In the genomic region with DNA sequence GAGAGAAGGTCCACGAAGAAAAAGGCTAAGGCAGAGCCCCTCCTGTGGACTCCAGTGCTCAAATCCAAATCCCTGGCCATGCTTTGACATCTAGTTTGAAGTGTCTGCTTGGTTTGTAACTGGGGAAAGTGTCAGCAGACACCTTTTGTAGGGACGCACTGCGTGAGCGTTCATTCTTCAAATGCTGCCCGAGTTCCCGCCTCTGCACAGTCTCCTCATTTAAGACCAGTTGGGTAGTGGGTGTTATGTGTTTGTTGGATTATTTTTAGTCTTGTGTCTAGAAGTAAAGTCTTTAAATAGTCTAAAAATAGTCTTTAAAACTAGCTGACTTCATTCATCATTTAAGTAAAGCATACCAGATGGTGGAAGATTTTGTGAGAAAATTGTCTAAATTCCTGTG, we compare ENCODE assay signal across 28 mouse cellular contexts.
A peak's percentile ranks its signal among the peaks of the same experiment; 100 is the strongest.
DNase-seq lines count a peak whose midpoint lies in the region; ATAC-seq lines count a peak whose summit lies in the region.
"Had no signal": no experiment of that assay in that cellular context is flagged by ENCODE, and none has a peak within 500 bp of the region (broad histone marks: within the 10 kb centered on the region; RNA-seq: fewer than 3 reads in every experiment).

No protein-coding gene starts in this region.

- WGBS in heart, embryonic 13.5 days = 63% methylated on average over 6 of the region's 6 CpGs

- H3K36me3 ChIP-seq in heart, embryonic 13.5 days = no peaks in the 10 kb centered on the region
- H3K36me3 ChIP-seq: embryonic facial prominence, embryonic 13.5 days; forebrain, embryonic 12.5 days; limb, embryonic 10.5 days; liver, embryonic 15.5 days; lung, embryonic 15.5 days; neural tube, embryonic 12.5 days; stomach, embryonic 15.5 days had no signal

- intact Hi-C loops in left cerebral cortex, postnatal 4 days (cut with DNase I) = no loop called here
- intact Hi-C loops in left cerebral cortex, postnatal 25 days (cut with DNase I) = loop anchor here (1.0 to 2.0 kb wide), 4 partner anchors 25 to 66 kb away; no protein-coding TSS in a partner anchor

- H3K9ac ChIP-seq in heart, embryonic 13.5 days = 0 out of 2 replicates have a peak overlapping the region, but pooled peaks have one; percentile 19
- H3K9ac ChIP-seq: embryonic facial prominence, embryonic 13.5 days; forebrain, embryonic 12.5 days; liver, embryonic 15.5 days; lung, embryonic 15.5 days; neural tube, embryonic 12.5 days; stomach, embryonic 15.5 days had no signal

- no peak overlapping the region for H3K4me2 ChIP-seq in heart, embryonic 13.5 days
- H3K4me2 ChIP-seq: embryonic facial prominence, embryonic 13.5 days; forebrain, embryonic 12.5 days; heart, embryonic 11.5 days; liver, embryonic 15.5 days; lung, embryonic 15.5 days; neural tube, embryonic 12.5 days; stomach, embryonic 15.5 days had no signal

- H3K27ac ChIP-seq in heart, embryonic 13.5 days (replicated peaks) = no peak overlapping the region
- H3K27ac ChIP-seq: embryonic facial prominence, embryonic 13.5 days; forebrain, embryonic 12.5 days; limb, embryonic 10.5 days; liver, embryonic 15.5 days; lung, embryonic 15.5 days; neural tube, embryonic 12.5 days; stomach, embryonic 15.5 days had no signal

- no peaks in the 10 kb centered on the region for H3K9me3 ChIP-seq in heart, embryonic 13.5 days
- H3K9me3 ChIP-seq: embryonic facial prominence, embryonic 13.5 days; forebrain, embryonic 12.5 days; limb, embryonic 10.5 days; liver, embryonic 15.5 days; lung, embryonic 15.5 days; neural tube, embryonic 12.5 days; stomach, embryonic 15.5 days had no signal

- no peak for ATAC-seq in heart, embryonic 13.5 days (ENCODE audit: extremely low read depth, insufficient number of reproducible peaks, low FRiP score, low TSS enrichment)
- ATAC-seq: CD4-positive, CD25-positive, alpha-beta regulatory T cell, adult 4 months; intestine, postnatal 0 days had no signal

- no peak overlapping the region for H3K4me3 ChIP-seq in heart, embryonic 13.5 days
- H3K4me3 ChIP-seq: embryonic facial prominence, embryonic 13.5 days; erythroblast, embryonic 14.5 days; forebrain, embryonic 12.5 days; limb, embryonic 10.5 days; liver, embryonic 15.5 days; lung, embryonic 15.5 days; neural tube, embryonic 12.5 days; stomach, embryonic 15.5 days had no signal

- no peaks in the 10 kb centered on the region for H3K27me3 ChIP-seq in heart, embryonic 13.5 days (replicated peaks)
- H3K27me3 ChIP-seq: embryonic facial prominence, embryonic 13.5 days; forebrain, embryonic 12.5 days; liver, embryonic 15.5 days; lung, embryonic 15.5 days; neural tube, embryonic 12.5 days; stomach, embryonic 15.5 days had no signal

- H3K4me1 ChIP-seq in heart, embryonic 13.5 days = peaks cover 44% of the 10 kb centered on the region
- H3K4me1 ChIP-seq: embryonic facial prominence, embryonic 13.5 days; limb, embryonic 10.5 days; liver, embryonic 15.5 days; neural tube, embryonic 12.5 days; stomach, embryonic 15.5 days had no signal

- no peak for DNase-seq in heart, adult 8-10 months (ENCODE audit: low spot score)
- DNase-seq in left cerebral cortex, adult 11 months (ENCODE audit: low spot score) = peak; percentile 29
- no peak for DNase-seq in left cerebral cortex, postnatal 4 days
- peak; percentile 49 to 86 for DNase-seq in left cerebral cortex, postnatal 25 days (ENCODE audit: low spot score in 2 of 2)
- peak; percentile 42 to 69 for DNase-seq in right cerebral cortex, postnatal 36 days (ENCODE audit: low spot score in 2 of 2)
- DNase-seq in adrenal gland, postnatal 4 days (ENCODE audit: low spot score in 2 of 2) = no peak
- no peak for DNase-seq in lung, postnatal 4 days
- DNase-seq: adrenal gland, postnatal 14 days; cerebellum, adult 9-11 months; heart, postnatal 10 days; kidney, postnatal 25 days; liver; lung, postnatal 36 days; midbrain, embryonic 14.5 days; thymus, adult 18-20 months; thymus, postnatal 4 days had no signal

Comparison
In these comparisons a context has a peak if more than half of its experiments do, and no peak if none do; other contexts are left out.
1. DNase-seq: peak in left cerebral cortex, adult 11 months (single experiment), left cerebral cortex, postnatal 25 days (2 of 2) and right cerebral cortex, postnatal 36 days (2 of 2); none in heart, adult 8-10 months (single experiment), left cerebral cortex, postnatal 4 days (single experiment), adrenal gland, postnatal 4 days (0 of 2) and lung, postnatal 4 days (0 of 2).